Mouse (Mus musculus): Measurements from ENCODE around the gene Brca1. TPM values are rescaled to one million over a fixed set of nuclear protein-coding genes. Genes with fewer than 3 reads are reported as not detected.

Gene Brca1
- 1 to 10 TPM; 8.8 to 9.8 TPM for total RNA-seq (2023)

GRCm38 (mm10) chr11:101551751-101552475 lies at the start of gene Brca1, which contains the start of gene Nbr1:
Gene Brca1, minus strand, starts transcription at chr11:101551955.
Gene Nbr1, plus strand, starts transcription at chr11:101552149.

DNA sequence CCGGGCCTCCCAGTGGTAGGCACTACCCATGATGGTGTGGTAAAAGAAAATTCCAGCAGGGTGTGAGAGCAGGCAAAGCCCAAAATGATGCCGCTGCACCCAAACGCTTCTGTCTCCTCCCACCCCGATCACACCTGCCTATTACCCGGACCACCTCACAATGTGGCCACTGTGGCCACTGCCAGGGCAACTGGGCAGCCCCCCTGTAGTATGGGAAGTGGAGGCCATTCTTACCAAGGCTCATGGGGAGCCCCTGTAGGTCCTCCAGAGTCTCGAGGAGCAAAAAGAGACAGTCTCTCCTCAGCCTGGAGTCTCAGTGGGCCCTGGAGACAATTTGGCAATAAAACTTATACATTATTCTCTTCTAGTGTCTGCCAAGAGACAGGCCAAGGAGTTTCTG lies 47.4 kb upstream of the Brca1 start, which contains the start of gene Gm11634:
TSS of gene Gm11634 (minus strand) at position 101 of the 400 bp plus-strand sequence.

DNA sequence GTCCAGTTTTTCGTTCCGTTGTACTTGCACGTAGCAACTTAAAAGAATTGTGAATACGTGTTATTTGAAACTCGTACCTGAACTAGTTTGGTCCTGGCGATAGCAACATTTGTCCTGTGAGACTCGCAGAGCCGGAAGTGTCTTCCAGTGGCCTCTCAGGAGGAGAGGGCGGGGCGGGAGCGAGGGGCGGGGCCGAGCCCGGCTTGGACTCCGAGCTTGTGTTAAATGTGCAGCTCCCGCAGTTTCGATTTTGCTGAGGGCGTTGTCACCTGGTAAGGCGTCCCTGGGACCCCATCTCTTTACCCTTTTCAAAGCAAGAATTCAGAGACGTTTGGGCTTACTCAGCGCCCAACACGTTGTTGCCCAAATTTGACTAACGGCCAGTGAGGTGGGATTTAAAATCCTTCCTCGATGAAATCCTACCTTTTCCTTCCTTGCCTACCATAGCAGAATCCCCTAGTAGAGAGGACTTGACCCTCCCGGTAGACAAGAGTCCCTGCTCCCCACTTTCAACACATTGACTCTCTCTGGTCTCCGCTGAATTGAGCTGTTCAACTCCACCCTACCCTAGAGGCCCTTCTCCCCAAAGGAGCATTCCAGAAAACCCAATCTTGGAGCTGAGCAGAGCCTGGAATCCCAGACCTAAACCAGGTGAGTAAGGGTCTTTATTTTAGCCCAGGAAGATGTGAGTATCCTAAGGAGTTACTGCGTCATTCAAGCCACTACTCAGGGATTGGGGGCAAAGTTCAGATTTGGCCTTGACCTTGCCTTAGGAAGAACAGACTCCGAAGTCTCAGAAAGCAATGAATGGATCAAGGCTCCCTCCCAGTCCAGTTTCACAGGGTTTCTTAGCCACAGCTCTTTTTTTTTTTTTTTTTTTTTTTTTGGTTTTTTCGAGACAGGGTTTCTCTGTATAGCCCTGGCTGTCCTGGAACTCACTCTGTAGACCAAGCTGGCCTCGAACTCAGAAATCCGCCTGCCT lies 30.6 kb upstream of the Brca1 start, which contains the start of gene Tmem106a:
TSS of gene Tmem106a (plus strand) at position 189 of the 982 bp plus-strand sequence.

GRCm38 (mm10) chr11:101465869-101466551 lies 85.7 kb downstream of the Brca1 start, which contains the start of gene Vat1:
Gene Vat1, minus strand, starts transcription at chr11:101466230.

GRCm38 (mm10) chr11:101464211-101465100 lies 87.3 kb downstream of the Brca1 start, which contains the start of gene Rnd2:
Gene Rnd2, plus strand, starts transcription at chr11:101464999.

GRCm38 (mm10) chr11:101448274-101448746 lies 103.4 kb downstream of the Brca1 start, which contains the start of gene Ifi35:
Gene Ifi35, plus strand, starts transcription at chr11:101448407.

GRCm38 (mm10) chr11:101442127-101442693 lies 109.5 kb downstream of the Brca1 start, which contains the start of gene Rpl27:
Gene Rpl27, plus strand, starts transcription at chr11:101442298.

Other genes with a start within 250 kb of the Brca1 start
- gene Becn1, start 249.7 kb downstream of the Brca1 start, total RNA-seq (2023), result 100 to 1,000 TPM; 185 to 187 TPM
- gene Psme3, start 235.7 kb downstream of the Brca1 start, total RNA-seq (2023), result 100 to 1,000 TPM; 143 to 148 TPM
- gene Aoc2, start 226.9 kb downstream of the Brca1 start, total RNA-seq (2023), result 10 to 100 TPM; 13.2 to 14.9 TPM
- under 1 TPM in 1 of 2 experiments, not detected in 1; 0.50 TPM for gene Aoc3, start 221.3 kb downstream of the Brca1 start, total RNA-seq (2023)
- not detected for gene G6pc, start 184.4 kb downstream of the Brca1 start, total RNA-seq (2023)
- 10 to 100 TPM; 30.7 to 36.3 TPM for gene Aarsd1, start 134.3 kb downstream of the Brca1 start, total RNA-seq (2023)
- 1 to 10 TPM in 1 of 2 experiments, not detected in 1; 2.8 TPM for gene Gm27029, start 127.2 kb downstream of the Brca1 start, total RNA-seq (2023)
- 10 to 100 TPM; 22.5 to 22.6 TPM for gene Rundc1, start 126.9 kb downstream of the Brca1 start, total RNA-seq (2023)
- gene Ptges3l, start 126.6 kb downstream of the Brca1 start, total RNA-seq (2023), result 1 to 10 TPM; 1.9 to 2.6 TPM
- gene Rpl27, start 109.7 kb downstream of the Brca1 start, total RNA-seq (2023), result 100 to 1,000 TPM; 111 to 123 TPM
- 10 to 100 TPM; 72.3 to 76.1 TPM for gene Ifi35, start 103.5 kb downstream of the Brca1 start, total RNA-seq (2023)
- under 1 TPM in 1 of 2 experiments, not detected in 1; 0.52 TPM for gene Rnd2, start 87.0 kb downstream of the Brca1 start, total RNA-seq (2023)
- 10 to 100 TPM; 18.7 to 19.2 TPM for gene Vat1, start 85.7 kb downstream of the Brca1 start, total RNA-seq (2023)
- gene Nbr1, start 194 bp upstream of the Brca1 start, total RNA-seq (2023), result 100 to 1,000 TPM; 128 to 161 TPM
- gene Tmem106a, start 30.3 kb upstream of the Brca1 start, total RNA-seq (2023), result 10 to 100 TPM in 1 of 2 experiments, 1 to 10 TPM in 1; 9.5 to 13.6 TPM
- gene Gm11634, start 47.3 kb upstream of the Brca1 start, total RNA-seq (2023), result not detected
- gene Rdm1, start 75.2 kb upstream of the Brca1 start, total RNA-seq (2023), result 10 to 100 TPM; 57.8 to 65.9 TPM
- gene Arl4d, start 113.6 kb upstream of the Brca1 start, total RNA-seq (2023), result 1 to 10 TPM; 2.2 to 4.6 TPM
- 10 to 100 TPM; 79.1 to 84.1 TPM for gene Dhx8, start 181.0 kb upstream of the Brca1 start, total RNA-seq (2023)
- gene Etv4, start 233.4 kb upstream of the Brca1 start, total RNA-seq (2023), result not detected

Data from B cell, adult 67 days (primary cell).